Mouse (Mus musculus) cerebellum, postnatal 36 days (tissue): ENCODE results near the gene Cnga1.

Source experiments
- DNase-seq, 2 experiments: peaks; one replicate each; pipeline ENCODE4 v3.0.0; 2021 to 2022; ENCODE audit warnings: mixed read lengths in 2 of 2

The Cnga1 gene

DNA sequence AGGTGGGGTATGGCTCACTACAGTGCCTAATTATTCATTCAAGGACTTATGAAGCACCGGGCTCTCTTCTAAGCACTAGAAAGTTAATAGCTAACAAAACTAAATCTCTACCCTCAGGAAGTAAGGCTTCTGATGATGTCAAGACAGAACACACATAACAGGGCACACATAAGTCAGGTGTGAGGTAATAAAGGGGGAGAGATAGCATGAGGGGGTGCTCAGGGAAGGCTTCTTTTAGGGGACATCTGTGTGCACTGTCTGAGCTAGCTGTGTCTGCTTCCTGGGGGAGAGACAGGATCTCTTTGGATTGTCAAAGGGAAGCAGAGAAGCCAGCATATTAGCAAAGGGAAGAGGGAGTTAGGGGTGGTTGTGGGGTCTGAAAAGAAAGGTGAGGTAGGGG is at the start of gene Cnga1:
Gene Cnga1 (minus strand): TSS at position 101 of the 400 bp plus-strand sequence.
- no peak for DNase-seq

DNA sequence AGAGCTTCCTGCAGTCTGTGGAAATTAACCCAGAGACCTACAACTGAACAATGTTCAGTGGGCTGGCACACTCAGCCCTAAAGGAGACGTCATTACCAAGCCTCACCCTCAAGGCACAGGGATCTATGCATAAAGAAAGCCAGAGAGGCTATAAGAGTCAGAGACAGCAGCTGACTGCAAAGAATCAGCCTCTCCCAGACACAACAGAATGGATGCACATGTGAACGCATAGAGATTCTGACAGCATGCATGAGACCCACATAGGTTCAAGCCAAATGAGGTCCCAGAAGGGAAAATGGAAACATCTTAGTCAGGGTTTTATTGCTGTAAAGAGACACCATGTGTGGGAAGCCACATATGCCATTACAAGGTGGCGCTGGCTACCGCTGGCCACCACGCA is 46.4 kb upstream of the Cnga1 start:
- DNase-seq = no peak

DNA sequence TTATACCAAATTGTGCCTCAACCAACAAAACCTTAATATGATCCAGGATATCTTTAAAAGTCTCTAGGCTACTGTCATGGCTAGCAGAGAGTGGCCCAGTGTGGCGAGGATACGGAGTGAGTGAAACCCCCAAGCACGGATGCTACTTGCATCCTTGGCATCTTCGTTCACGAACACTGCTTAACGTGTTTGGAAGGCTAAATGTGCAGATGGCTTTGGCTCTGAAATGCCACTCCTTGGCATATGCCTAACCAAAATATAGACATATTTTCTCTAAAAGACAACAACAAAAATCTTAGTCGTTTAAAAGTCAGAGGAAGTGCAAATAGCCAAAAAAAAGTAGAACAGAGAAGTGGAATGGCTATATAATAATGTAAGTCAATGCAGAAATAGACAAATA is 45.5 kb upstream of the Cnga1 start:
- DNase-seq = no peak

DNA sequence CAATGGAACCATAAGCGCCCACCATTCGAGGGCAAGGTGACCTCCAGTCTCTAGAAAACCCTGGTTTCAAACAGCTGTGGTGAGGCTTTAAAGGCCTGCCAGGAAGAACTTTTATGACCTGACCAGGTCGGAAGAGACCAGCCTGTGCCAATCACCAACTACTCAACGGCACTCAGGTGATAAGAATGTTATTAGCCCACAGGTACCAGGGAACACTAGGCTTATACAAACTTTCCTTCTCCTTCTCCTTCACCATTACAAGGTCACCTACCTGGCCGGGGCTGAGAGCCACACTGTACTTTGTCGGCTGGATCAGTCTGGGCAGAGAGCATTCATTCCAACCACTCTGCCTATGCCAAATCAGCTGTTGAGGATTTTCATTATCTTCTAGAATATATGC is 37.4 kb upstream of the Cnga1 start:
- no peak for DNase-seq

DNA sequence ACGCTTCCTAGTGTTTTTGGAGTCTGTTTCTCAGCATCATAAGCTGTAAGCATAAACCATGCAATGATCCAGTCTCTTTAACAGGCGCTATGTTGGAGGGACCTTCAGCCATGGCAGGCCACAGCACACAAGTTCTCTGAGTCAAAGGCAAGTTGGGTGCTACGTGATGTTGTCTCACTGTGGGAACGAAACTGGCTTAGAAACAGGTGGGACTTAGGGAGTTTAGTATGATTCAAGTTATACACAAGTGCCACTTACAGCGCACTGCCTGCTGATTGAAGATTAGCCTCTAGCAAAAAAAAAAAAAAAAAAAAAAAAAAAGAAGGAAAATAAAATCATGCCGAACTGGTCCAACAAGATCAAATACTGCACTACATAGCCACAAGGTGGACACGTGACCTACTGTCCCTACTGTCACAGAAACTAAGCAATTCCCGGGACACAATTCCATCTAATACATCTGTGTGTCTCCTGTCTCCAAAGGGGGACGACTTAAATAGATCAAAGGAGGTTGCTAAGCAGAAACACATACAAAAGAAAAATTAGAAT is 31.0 kb upstream of the Cnga1 start:
- no peak for DNase-seq

DNA sequence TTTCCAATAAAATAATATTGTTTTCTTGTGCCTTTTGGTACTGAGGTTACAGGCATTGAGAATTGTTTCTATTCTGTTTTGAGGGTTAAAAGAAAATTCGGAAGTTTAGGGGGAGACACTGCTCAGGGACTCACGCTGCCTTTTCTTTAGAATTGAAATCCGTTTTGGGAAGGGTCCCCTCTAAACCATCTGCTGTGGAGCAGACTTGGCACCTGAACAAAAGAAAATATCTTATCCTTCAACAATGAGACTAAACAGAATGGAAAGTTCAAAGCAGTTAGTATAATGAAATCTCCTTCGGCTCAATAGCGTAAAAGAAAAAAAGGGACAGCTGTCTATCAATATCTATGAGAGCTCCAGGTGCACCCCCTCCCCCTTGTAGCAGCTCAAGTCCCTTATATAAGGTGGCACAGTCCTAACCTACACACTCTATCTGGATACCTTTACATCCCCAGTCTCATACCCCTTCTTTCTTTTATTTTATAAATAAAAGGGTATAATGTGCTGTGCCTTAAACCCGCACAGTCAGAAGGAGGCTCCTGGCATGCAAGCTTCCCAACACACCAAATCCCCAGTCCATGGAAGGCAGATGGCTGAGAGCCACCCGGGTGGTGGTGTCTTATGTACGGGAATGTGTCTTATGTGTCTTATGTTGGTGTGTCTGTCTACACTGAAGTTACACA is 27.1 kb upstream of the Cnga1 start:
- no peak for DNase-seq

DNA sequence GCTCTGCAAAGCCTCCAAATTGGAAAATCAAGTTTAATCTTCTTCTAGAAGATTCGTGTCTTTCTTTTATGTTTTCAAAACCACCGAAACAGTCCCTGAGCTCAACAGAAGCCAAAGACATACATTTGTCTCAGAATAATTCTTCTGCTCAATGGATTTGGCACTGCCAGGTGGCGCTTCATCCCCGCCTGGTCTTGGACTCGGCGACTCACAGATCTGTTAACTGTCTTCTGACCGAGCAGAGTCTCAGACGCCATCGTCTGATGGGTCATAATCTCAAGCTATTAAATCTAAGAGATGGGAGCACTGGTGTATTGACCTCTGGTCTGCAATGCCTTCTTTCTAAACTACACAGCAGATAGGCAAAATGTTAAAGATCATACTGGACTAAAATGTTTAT is 24.3 kb upstream of the Cnga1 start:
- DNase-seq = no peak

DNA sequence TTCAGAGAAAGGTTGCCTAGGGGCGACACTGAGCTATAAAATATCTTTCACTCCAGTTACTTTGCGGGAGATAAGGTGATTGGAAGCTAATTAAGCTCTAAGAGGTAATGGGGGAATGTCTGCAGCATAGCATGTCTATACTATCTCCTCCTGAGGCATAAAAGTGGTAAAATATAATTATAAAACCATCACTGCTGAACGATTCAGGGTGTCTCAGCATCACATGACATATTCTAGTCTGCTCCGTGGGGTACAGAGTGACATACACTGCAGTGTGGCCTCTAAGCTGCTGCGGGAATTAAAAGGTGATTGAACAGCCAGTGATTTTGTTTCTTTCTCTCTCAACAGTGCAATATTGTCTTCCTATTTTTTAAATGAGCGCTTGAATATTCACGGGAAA is 22.4 kb upstream of the Cnga1 start:
- DNase-seq = no peak

DNA sequence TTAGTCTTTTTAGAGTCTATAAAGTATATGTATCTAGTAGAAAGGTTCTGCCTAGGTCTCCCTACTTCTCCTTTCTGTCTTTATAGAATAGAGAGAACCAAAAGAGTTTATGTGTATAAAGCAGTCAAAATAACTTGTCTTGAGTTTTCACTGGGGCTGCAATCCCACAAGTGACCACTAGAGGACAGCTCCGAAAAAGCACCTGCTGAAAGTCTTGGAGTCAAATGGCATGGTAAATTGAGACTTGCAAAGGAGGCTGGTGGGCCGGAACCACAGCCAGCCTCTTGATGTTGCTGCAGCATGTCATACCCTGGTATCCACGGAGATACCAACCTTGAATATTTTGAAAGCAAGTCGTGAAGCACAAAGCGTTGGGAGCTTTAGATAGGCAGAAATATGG is 21.2 kb upstream of the Cnga1 start:
- DNase-seq = peak; percentile 50 to 63

DNA sequence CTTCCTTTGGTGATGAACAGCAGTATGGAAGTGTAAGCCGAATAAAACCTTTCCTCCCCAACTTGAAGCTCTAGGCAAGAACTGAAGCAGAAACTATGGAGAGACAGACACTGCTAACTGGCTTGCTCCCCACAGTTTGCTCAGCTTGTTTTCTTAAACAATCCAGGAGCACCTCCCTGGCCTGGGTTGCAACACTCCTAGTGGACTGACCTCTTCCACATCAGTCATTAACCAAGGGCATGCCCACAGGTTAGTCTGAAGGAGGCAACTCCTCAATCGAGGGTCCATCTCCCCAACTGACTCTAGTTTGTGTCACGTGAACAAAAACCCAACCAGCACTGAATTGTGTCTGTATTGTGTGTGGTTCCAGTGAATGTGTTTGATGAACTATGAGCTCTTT is 20.8 kb upstream of the Cnga1 start:
- no peak for DNase-seq

DNA sequence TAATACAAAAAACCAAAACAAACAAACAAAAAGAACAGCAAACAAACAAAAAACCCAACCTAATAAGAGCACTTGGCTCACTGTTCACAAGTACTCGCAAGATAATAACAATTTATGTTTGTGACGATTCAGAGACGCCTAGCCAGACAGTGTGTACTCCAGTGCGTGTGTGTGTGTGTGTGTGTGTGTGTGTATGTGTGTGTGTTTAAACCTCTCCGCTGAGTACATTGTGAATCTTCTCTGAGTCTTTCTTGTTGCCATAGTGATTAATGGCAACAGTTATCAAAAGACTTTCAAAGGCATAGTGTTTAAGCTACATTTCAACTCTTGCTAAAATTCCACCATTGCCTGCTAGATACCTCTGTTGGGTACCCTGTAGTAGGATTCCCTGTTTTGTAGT is 20.1 kb upstream of the Cnga1 start:
- DNase-seq = no peak

DNA sequence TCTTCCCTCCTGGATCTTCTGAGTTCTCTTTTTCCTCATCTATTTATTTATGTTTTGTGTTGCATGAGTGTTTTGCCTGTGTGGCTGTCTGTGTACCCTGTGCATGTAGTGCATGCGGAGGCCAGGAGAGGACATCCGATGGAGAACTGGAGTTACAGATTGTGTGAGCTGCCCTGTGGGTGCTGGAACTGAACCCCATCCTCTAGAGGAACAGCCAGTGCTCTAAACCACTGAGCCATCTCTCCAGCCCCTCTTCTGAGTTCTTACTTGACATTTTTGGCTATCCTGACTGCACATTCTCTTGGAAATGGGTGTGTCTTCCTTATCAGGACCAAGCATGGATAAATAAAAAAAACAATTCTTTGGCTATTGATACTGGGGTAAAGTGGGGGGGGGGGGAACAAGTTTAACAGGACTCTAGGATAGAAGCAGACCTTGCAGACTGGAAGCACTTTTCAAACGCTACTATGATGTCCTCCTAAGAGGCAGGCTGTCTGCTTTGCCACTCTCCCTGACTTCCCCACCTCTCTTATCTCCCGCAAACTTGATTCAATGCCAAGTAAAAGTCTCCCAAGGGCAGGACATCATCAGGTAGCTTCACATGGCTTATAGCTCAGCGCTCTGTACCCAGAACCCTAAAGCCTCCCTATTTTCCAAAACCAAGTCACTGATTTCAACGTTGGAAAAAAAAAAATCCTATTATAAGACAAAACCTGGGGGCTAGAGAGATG is 17.1 kb upstream of the Cnga1 start:
- DNase-seq = no peak

DNA sequence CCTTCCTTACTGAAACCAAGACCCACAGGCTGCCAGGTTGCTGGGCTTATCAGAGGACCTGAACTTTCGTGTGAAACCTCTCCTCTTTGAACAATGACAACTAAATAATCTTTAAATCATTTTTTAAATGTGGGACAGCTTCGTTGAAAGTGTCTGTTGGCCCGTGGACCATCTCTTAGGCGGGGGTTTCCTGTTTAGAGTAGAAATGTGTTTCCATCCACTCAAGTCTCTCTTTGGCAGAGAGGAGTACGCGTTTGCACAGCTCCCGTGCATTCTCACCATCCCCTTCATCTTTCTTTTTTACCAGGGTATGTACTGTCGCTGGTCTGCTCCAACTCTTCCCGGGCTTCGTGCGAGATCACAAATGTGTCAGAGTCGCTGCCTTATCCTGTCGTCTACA is 14.3 kb upstream of the Cnga1 start:
- no peak for DNase-seq

DNA sequence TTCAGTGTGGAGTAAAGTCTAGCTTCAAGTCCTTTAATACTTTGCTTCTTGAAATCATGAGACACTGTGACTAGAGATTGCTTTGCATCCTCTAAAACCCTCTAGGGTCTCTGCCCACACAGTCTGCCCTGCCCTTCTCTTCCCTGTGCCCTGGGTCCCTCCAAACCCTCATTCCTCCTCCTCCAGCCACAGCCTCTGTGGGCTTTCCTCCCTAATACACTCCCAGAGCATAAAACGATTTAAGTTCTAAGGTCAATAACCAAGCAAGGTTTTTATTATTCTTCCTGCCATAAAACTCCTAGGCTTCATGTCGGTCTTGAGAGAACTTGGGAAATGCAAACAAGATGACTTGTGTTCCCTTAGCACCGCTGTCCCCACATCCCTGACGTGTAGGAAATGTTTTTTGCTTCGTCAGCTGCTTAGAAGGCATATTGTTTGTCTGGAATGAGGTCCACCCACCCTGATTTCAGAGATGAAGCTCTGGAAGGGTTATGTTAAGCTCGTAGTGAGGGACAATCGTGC is 12.3 kb upstream of the Cnga1 start:
- DNase-seq = no peak

DNA sequence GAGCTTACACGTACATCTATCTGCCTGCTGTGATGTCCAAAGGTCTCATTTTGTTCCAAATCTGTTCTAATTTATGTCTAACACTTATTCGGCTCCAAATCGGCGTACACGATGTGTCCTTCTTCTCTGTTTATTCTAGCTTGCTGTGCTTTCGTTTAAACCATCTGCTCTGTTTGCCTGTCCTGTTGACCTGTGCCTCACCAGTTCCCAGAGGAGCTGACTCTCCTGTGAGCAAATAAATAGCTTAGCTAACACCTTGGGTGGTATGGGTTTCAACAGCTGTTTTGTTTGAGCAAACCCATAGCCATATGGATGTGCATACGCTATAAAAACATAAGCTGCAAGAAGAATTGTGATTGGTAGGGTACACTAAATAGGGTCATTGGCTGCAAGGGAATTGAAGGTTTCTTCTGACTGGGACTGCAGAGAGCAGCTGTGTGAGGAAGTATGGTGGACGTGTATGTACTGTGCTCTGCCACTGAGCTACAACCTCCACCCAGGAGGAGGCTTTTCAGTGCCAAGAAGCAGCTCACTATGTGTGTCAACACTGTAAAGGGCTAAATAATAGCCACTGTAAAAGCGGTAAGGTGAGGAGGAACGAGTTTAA is 9.1 kb upstream of the Cnga1 start:
- no peak for DNase-seq

DNA sequence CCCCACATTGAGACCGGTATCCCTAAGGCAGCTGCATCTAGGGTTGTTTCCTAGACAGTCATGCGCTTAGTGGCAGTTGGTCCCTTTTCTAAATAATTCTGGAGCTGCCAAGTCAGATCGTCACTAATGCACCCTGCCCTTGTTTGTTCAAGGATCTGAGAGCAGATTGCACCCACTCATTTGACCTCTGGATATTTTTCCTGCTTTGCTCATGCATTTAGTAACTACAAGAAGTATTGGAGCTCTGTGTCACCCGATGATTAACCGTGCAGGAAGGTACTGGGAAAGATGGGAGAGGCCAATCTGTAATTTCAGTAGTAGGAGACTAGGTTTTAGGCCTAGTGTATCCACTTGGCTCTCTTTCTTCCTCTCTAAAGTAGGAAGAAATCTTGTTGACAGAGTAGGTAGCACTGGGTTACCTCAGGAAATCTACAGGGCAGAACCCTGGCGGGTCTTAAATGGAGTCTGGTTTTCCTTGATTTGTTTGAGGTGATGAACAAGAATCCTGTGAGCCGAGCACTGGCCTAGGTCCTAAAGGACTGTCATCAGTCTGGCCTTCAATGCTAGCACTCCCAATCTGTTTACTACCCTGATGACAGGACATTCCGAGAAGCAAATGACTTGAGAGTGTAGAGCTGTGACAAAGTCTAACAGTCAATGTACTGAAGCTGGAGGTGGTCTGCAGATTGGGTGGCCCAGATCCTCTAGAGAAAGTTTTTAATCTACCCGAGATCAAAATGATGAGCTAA is 5.1 kb upstream of the Cnga1 start:
- no peak for DNase-seq

DNA sequence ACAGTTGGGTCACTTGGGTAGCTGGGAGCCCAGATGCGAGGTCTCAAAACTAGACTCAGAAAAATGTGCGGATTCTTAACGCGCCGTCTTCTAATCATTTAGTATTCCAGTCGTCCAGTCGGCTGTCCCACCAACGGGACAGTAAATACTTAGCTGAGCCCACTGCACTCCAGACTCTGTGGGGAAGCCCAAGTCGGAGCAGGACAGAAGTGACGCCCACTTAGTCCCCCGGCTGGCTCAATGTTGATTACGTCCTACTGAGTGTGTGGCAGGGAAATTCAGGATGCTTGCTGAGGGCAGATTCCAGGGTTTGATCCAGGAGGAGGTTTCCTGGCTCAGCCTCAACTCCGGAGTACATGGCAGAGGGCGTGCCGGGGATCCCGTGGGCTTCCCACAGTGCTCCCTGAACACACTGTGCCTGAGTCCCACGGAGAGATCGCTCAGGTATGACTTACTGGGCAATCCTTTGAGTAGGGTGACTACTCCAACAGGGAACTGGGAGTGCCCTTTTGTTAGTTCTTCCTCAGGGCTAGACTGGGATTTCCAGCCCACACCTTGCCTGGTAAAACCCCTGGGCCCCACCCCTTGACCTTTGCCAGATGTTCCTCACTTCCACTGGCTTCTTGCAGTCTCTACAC is 4.0 kb upstream of the Cnga1 start:
- DNase-seq = no peak

DNA sequence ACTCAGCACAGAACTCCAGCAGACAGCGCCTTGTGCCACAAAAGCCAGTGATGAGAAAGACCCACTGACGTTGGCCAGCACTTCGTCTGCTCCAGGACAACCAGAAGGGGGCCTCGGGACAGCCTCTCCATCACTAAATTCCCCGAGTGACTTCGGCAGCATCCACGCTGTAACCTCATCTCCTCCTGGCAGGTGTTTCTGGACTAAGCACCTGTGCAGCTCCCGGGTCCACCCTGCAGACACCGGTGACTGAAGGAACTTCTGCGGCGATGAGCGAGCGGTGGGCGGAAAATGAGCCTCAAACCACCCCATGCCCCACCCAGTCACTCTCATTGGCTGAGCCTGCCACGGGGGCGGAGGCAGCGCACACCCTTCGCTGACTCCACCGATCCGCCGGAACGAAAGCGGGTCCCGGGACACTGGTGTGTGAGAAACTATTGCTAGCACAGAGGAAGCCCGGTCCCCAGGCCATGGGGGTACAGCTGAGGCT is 3.4 kb upstream of the Cnga1 start, which contains the start of gene Nipal1:
Gene Nipal1 (plus strand): TSS at position 378 of the 490 bp plus-strand sequence.
- peak in 1 of 2 experiments; percentile 6 for DNase-seq

DNA sequence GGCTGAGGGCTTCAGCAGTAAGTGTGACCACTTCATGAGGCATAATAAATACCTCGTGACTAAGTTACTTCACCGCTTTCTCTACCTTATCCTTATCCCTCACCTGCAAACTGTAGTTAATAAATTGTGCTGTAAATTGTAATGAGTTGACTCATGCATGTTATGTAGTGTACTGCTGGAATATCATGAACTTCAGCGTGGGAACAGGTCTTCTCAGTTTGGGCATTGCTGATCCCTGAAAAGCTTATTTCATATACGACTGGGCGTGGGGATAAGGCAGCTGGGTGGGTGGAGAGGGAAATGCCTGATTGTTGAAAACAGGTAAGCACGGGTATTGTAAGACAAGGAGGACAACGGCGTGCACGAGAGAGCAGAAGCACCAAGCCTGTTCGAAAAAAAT is 2.9 kb upstream of the Cnga1 start:
- no peak for DNase-seq

DNA sequence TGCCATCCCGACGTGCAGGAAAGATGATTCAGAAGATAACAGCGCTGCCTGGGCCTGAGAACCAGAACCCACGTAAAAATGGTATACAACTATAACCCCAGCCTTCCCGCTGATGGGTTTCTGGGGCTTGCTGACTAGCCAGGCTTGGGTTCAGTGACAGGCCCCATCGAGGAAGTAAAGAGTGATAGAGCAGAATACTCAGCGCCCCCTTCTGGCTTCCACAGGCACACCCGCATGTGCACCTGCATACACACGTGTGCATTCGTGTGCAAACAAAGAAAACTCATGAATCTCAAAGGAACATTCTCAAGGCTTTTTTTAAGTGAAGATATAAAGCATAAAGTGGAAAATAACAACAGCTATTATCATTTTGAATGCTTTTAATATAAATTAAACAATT is 2.1 kb upstream of the Cnga1 start:
- DNase-seq = no peak

DNA sequence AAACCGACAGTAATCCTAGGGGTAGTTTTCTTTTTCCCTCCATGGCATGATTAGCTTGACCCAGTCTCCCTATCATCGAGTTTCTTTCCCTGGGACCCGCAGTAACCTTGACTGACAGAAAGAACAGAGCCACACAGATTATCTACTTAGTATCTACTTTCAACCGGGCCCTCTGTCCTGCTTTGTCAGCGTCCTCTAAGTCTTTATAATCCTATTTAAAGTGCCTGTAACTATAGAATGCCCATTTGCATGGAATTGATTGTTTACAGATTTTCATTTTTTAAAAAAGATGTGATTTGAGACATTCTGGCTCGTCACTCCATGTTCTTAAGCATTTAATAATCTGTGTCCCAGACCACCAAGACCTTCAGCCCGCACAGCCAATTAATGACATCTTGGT is 420 bp downstream of the Cnga1 start:
- no peak for DNase-seq

DNA sequence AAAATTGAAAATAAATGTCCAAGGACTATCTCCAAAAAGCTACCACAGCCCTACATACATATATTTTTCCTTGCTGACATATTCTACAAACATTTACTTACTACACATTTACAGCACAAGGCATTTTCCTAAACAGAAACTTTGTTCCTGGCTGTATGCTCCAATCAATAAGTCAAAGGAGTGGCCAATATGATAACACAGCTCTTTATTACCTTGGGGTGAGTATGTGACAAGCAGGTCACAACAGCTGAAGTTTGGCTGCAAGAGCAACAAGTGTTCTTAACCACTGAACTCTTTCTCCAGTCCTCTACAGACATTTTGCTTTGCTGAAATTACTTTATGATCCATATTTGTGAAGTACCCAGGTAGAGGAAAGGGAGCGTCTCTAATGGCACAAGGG is 4.0 kb downstream of the Cnga1 start:
- DNase-seq = no peak
